Mouse (Mus musculus) cerebellum, adult 8-10 months (tissue): ENCODE measurements around the gene Mrpl45.
"Not testable (repeated sequence)": the region's sequence is repeated elsewhere in the genome, so short reads cannot be mapped to it uniquely, and the experiment has no call there.

Source experiments
- DNase-seq: peaks from one replicate; pipeline ENCODE4 v3.0.0; 2022

Gene Mrpl45

GRCm38 (mm10) chr11:97315504-97316503 lies at the start of gene Mrpl45:
TSS of gene Mrpl45 (plus strand) at chr11:97315716.
- DNase-seq: peak; percentile 99

GRCm38 (mm10) chr11:97266544-97266943 lies 49.0 kb upstream of the Mrpl45 start:
- DNase-seq: not testable (repeated sequence)

- not testable (repeated sequence) for DNase-seq
Measured at GRCm38 (mm10) chr11:97270004-97270403, 45.5 kb upstream of the Mrpl45 start.

- DNase-seq: no peak
Measured at GRCm38 (mm10) chr11:97272835-97273234, 42.7 kb upstream of the Mrpl45 start.

GRCm38 (mm10) chr11:97273613-97274012 lies 41.9 kb upstream of the Mrpl45 start:
- DNase-seq: no peak

- DNase-seq: not testable (repeated sequence)
Measured at GRCm38 (mm10) chr11:97274947-97275346, 40.6 kb upstream of the Mrpl45 start.

- no peak for DNase-seq
Measured at GRCm38 (mm10) chr11:97275349-97275748, 40.2 kb upstream of the Mrpl45 start.

- no peak for DNase-seq
Measured at GRCm38 (mm10) chr11:97276019-97276418, 39.5 kb upstream of the Mrpl45 start.

- DNase-seq: no peak
Measured at GRCm38 (mm10) chr11:97277166-97277565, 38.4 kb upstream of the Mrpl45 start.

- DNase-seq: no peak
Measured at GRCm38 (mm10) chr11:97278456-97278855, 37.1 kb upstream of the Mrpl45 start.

- no peak for DNase-seq
Measured at GRCm38 (mm10) chr11:97279040-97279404, 36.5 kb upstream of the Mrpl45 start.

- peak; percentile 44 for DNase-seq
Measured at GRCm38 (mm10) chr11:97279405-97280215, 35.9 kb upstream of the Mrpl45 start.

GRCm38 (mm10) chr11:97280216-97280861 lies 35.2 kb upstream of the Mrpl45 start, which contains the start of gene Npepps:
TSS of gene Npepps (minus strand) at chr11:97280638.
- peak; percentile 80 for DNase-seq

GRCm38 (mm10) chr11:97282179-97282578 lies 33.3 kb upstream of the Mrpl45 start:
- DNase-seq: no peak

- no peak for DNase-seq
Measured at GRCm38 (mm10) chr11:97284854-97285253, 30.7 kb upstream of the Mrpl45 start.

- DNase-seq: no peak
Measured at GRCm38 (mm10) chr11:97285852-97286775, 29.4 kb upstream of the Mrpl45 start.

GRCm38 (mm10) chr11:97286973-97287372 lies 28.5 kb upstream of the Mrpl45 start:
- DNase-seq: no peak

GRCm38 (mm10) chr11:97287643-97288042 lies 27.9 kb upstream of the Mrpl45 start:
- DNase-seq: no peak

GRCm38 (mm10) chr11:97289276-97290230 lies 26.0 kb upstream of the Mrpl45 start:
- DNase-seq: no peak

- DNase-seq: no peak
Measured at GRCm38 (mm10) chr11:97292731-97293130, 22.8 kb upstream of the Mrpl45 start.

- no peak for DNase-seq
Measured at GRCm38 (mm10) chr11:97296542-97296941, 19.0 kb upstream of the Mrpl45 start.
